Mouse (Mus musculus): Measurements from ENCODE around the gene Abcg4. TPM values are rescaled to one million over a fixed set of nuclear protein-coding genes. Genes with fewer than 3 reads are reported as not detected.

Abcg4 gene
- polyA plus RNA-seq, 2 experiments = 10.6 to 35.6 TPM

GRCm38 (mm10) chr9:44266478-44267226 lies 21.8 kb downstream of the Abcg4 start:
- ATAC-seq (ENCODE audit: insufficient read depth) (no peak), DNase-seq (ENCODE audit: low read depth in 3 of 3, low spot score in 3 of 3) (no peak)
- no peak overlapping the region for H3K4me3 ChIP-seq (ENCODE audit: insufficient read depth in 1 of 2, low read depth in 2 of 2, low read length in 2 of 2)
- no peaks in the 10 kb centered on the region for H3K36me3 ChIP-seq (replicated peaks; ENCODE audit: control insufficient read depth, insufficient read depth, low read depth)
- H3K4me2 ChIP-seq (ENCODE audit: low read depth) = no peak overlapping the region; the same call in 1 of the 2 replicates
- peaks cover 3 to 18% of the 10 kb centered on the region in 2 experiments; a peak in 2 of 4 replicates for H3K4me1 ChIP-seq (replicated peaks; ENCODE audit: control insufficient read depth in 2 of 2, insufficient read depth in 2 of 2, low read length in 1 of 2)
- no peak overlapping the region for H3K9ac ChIP-seq (replicated peaks)
- no peaks in the 10 kb centered on the region for H3K9me3 ChIP-seq (ENCODE audit: control insufficient read depth, low read length)
- TF ChIP-seq CTCF (IDR thresholded peaks at IDR 0.05; ENCODE audit: low read depth) (no peak), EP300 (IDR thresholded peaks at IDR 0.05; ENCODE audit: low read depth) (no peak)
- no peak overlapping the region for H3K27ac ChIP-seq
- 62% methylated on average over 8 of the region's 8 CpGs for WGBS (ENCODE audit: insufficient replicate concordance)
- no peaks in the 10 kb centered on the region for H3K27me3 ChIP-seq (ENCODE audit: control insufficient read depth, insufficient read depth, low read length)

- Histone ChIP-seq H3K27me3 (ENCODE audit: control insufficient read depth, insufficient read depth, low read length) (no peaks in the 10 kb centered on the region), H3K27ac (no peak overlapping the region), H3K4me2 (ENCODE audit: low read depth) (no peak overlapping the region), H3K9ac (replicated peaks) (no peak overlapping the region), H3K4me1 (replicated peaks; ENCODE audit: control insufficient read depth in 2 of 2, insufficient read depth in 2 of 2, low read length in 1 of 2) (0 out of 4 replicates have a peak, but pooled peaks cover 0 to 3% of the 10 kb centered on the region in 2 experiments), H3K4me3 (ENCODE audit: insufficient read depth in 1 of 2, low read depth in 2 of 2, low read length in 2 of 2) (no peak overlapping the region), H3K36me3 (replicated peaks; ENCODE audit: control insufficient read depth, insufficient read depth, low read depth) (no peaks in the 10 kb centered on the region), H3K9me3 (ENCODE audit: control insufficient read depth, low read length) (no peaks in the 10 kb centered on the region)
- 70% methylated on average over 14 of the region's 14 CpGs for WGBS (ENCODE audit: insufficient replicate concordance)
- no peak for ATAC-seq (ENCODE audit: insufficient read depth)
- DNase-seq (ENCODE audit: low read depth in 3 of 3, low spot score in 3 of 3) = no peak
- no peak for TF ChIP-seq CTCF (IDR thresholded peaks at IDR 0.05; ENCODE audit: low read depth)
- no peak for TF ChIP-seq EP300 (IDR thresholded peaks at IDR 0.05; ENCODE audit: low read depth)
Observed at GRCm38 (mm10) chr9:44261388-44261787, 27.0 kb downstream of the Abcg4 start.

- no peak overlapping the region for H3K4me2 ChIP-seq (ENCODE audit: low read depth)
- H3K4me3 ChIP-seq (ENCODE audit: insufficient read depth in 1 of 2, low read depth in 2 of 2, low read length in 2 of 2) = no peak overlapping the region
- WGBS (ENCODE audit: insufficient replicate concordance) = 54% methylated on average over 10 of the region's 10 CpGs
- TF ChIP-seq CTCF (IDR thresholded peaks at IDR 0.05; ENCODE audit: low read depth) = no peak
- TF ChIP-seq EP300 (IDR thresholded peaks at IDR 0.05; ENCODE audit: low read depth) = no peak
- no peaks in the 10 kb centered on the region for H3K4me1 ChIP-seq (replicated peaks; ENCODE audit: control insufficient read depth in 2 of 2, insufficient read depth in 2 of 2, low read length in 1 of 2)
- no peaks in the 10 kb centered on the region for H3K27me3 ChIP-seq (ENCODE audit: control insufficient read depth, insufficient read depth, low read length)
- no peaks in the 10 kb centered on the region for H3K36me3 ChIP-seq (replicated peaks; ENCODE audit: control insufficient read depth, insufficient read depth, low read depth)
- no peaks in the 10 kb centered on the region for H3K9me3 ChIP-seq (ENCODE audit: control insufficient read depth, low read length)
- no peak overlapping the region for H3K9ac ChIP-seq (replicated peaks)
- no peak overlapping the region for H3K27ac ChIP-seq
- no peak for DNase-seq (ENCODE audit: low read depth in 3 of 3, low spot score in 3 of 3)
- ATAC-seq (ENCODE audit: insufficient read depth) = no peak
Observed at GRCm38 (mm10) chr9:44259014-44259413, 29.4 kb downstream of the Abcg4 start.

- DNase-seq (ENCODE audit: low read depth in 3 of 3, low spot score in 3 of 3) (no peak), ATAC-seq (ENCODE audit: insufficient read depth) (no peak)
- WGBS (ENCODE audit: insufficient replicate concordance) = 78% methylated on average over 8 of the region's 8 CpGs
- TF ChIP-seq CTCF (IDR thresholded peaks at IDR 0.05; ENCODE audit: low read depth) (no peak), EP300 (IDR thresholded peaks at IDR 0.05; ENCODE audit: low read depth) (no peak)
- H3K9me3 ChIP-seq (ENCODE audit: control insufficient read depth, low read length) = no peaks in the 10 kb centered on the region
- H3K9ac ChIP-seq (replicated peaks) = no peak overlapping the region
- H3K27me3 ChIP-seq (ENCODE audit: control insufficient read depth, insufficient read depth, low read length) = no peaks in the 10 kb centered on the region
- H3K27ac ChIP-seq = no peak overlapping the region
- no peaks in the 10 kb centered on the region for H3K36me3 ChIP-seq (replicated peaks; ENCODE audit: control insufficient read depth, insufficient read depth, low read depth)
- H3K4me3 ChIP-seq (ENCODE audit: insufficient read depth in 1 of 2, low read depth in 2 of 2, low read length in 2 of 2) = no peak overlapping the region
- no peak overlapping the region for H3K4me2 ChIP-seq (ENCODE audit: low read depth)
- H3K4me1 ChIP-seq (replicated peaks; ENCODE audit: control insufficient read depth in 2 of 2, insufficient read depth in 2 of 2, low read length in 1 of 2) = no peaks in the 10 kb centered on the region
Observed at GRCm38 (mm10) chr9:44256213-44256612, 32.2 kb downstream of the Abcg4 start.

GRCm38 (mm10) chr9:44255136-44255521 lies 33.3 kb downstream of the Abcg4 start:
- Histone ChIP-seq H3K9ac (replicated peaks) (no peak overlapping the region), H3K27me3 (ENCODE audit: control insufficient read depth, insufficient read depth, low read length) (no peaks in the 10 kb centered on the region), H3K27ac (no peak overlapping the region), H3K4me2 (ENCODE audit: low read depth) (no peak overlapping the region), H3K36me3 (replicated peaks; ENCODE audit: control insufficient read depth, insufficient read depth, low read depth) (no peaks in the 10 kb centered on the region), H3K9me3 (ENCODE audit: control insufficient read depth, low read length) (no peaks in the 10 kb centered on the region), H3K4me3 (ENCODE audit: insufficient read depth in 1 of 2, low read depth in 2 of 2, low read length in 2 of 2) (no peak overlapping the region), H3K4me1 (replicated peaks; ENCODE audit: control insufficient read depth in 2 of 2, insufficient read depth in 2 of 2, low read length in 1 of 2) (peaks cover 0 to 4% of the 10 kb centered on the region in 2 experiments; a peak in 1 of 4 replicates)
- DNase-seq (ENCODE audit: low read depth in 3 of 3, low spot score in 3 of 3) (no peak), ATAC-seq (ENCODE audit: insufficient read depth) (no peak)
- no peak for TF ChIP-seq CTCF (IDR thresholded peaks at IDR 0.05; ENCODE audit: low read depth)
- no peak for TF ChIP-seq EP300 (IDR thresholded peaks at IDR 0.05; ENCODE audit: low read depth)
- WGBS (ENCODE audit: insufficient replicate concordance) = 69% methylated on average over 6 of the region's 6 CpGs
